Mouse (Mus musculus) thymus, postnatal 14 days (tissue): ENCODE results near the gene Trnau1ap.
A peak's percentile ranks its signal among the peaks of the same experiment; 100 is the strongest.

Source experiments
- DNase-seq: peaks from one replicate; pipeline ENCODE4 v3.0.0; 2021

Gene Trnau1ap

DNA sequence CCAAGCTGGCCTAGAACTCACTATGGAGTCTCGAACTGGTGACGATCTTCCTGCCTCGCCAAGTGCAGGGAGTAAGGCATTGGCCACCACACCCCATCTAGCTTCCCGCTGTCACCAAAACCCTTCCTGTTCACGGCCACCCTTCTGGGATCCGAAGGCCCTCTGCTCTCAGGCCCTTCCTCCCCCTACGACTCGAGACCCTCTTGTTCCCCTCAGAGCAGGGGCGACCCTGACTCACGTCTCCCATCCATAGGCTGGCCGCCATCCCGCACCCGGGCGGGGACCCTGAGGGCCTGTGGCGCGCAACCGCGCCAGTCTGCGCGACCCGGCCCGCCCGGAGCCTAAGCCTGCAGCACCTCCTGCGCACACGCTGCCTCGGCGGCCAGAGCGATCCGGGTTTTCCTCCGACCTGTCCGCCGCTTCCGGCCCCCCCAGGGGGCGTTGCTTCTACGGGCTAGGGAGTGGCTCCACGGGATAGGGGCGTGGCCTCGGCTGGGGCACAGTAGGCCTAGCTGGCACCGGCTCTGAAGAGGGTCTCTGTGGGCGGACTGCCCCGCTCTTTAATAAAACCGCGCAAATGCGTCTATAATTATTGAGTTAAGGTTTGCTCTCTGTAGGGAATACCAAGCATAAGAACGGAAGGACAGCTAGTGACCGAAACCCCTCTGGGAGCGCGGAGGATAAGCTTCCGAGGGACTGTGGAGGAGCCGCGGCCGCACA lies at the start of gene Trnau1ap:
Gene Trnau1ap, minus strand, starts transcription at position 424 of the 720 bp plus-strand sequence.
- DNase-seq, result peak; percentile 93

- DNase-seq, result no peak
These were observed 44.5 kb upstream of the Trnau1ap start for GRCm38 (mm10) chr4:132373820-132374219.

DNA sequence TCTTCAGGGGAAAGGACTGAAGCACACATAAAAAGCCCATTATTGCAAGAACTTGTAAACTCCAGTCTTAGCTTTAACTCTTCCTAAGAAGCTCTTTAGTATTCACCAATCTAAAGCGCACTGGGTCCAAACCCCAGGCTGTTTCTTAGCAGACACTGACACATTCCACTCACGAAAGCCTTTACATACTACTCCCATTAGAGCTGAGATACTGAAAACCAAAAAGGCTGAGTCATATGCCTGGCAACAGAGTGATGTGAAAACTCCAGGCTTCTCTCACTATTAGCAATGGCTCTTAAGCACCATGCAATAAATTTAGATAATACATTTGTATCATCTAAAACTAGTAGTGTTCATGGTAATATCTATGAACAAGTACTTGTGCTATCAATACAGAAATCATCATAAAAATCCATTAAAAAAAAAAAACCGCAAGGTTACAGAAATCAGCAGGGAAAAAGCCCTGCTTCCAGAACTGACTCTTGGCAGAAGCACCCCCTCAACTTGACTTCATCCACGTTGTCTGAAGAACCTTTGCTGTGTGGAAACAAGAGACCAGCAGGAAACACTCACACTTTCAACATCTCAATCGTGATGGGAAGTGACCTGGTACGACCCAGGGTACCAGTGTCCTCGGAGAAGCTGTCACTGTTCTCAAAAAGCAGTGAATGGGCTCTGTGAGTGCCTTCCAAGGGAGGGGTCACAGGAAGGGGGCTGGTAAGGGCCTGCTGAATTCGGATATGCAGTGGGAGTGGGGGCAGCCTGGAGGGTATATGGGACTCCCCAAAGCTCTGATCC lies 40.8 kb upstream of the Trnau1ap start:
- no peak for DNase-seq

DNA sequence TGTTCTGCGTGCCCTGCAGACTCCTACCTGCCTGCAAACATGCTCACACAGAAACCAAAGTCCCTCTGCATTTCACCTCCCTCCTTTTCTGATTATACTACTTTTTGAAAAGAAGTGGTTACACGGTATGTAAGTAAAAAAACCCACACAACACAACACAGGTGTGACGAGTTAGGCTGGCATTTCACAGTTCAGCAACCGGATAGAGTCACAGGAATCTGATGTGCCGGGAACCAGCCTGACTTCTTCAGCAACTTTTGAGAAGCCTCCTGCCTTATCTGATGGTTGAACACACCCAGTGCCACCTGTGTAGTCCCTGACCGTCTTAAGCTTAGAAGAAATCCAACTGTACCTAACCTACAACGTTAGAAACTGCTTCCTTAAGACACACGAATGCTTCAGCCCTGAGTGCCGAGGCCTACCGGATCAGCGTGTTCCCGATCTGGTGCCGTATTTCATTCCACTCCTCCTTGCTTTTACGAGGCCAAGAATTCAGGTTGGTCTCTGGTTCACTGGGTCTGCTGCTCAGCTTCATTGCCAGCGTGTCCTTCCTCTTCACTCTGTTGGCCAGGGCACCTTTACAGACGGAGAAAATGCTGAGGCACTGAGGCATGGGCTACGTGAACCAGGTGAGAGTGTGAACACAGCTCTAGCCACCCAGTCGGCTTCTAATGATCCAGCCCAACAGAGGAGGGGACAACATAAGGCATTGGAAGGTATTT lies 38.3 kb upstream of the Trnau1ap start:
- no peak for DNase-seq

DNA sequence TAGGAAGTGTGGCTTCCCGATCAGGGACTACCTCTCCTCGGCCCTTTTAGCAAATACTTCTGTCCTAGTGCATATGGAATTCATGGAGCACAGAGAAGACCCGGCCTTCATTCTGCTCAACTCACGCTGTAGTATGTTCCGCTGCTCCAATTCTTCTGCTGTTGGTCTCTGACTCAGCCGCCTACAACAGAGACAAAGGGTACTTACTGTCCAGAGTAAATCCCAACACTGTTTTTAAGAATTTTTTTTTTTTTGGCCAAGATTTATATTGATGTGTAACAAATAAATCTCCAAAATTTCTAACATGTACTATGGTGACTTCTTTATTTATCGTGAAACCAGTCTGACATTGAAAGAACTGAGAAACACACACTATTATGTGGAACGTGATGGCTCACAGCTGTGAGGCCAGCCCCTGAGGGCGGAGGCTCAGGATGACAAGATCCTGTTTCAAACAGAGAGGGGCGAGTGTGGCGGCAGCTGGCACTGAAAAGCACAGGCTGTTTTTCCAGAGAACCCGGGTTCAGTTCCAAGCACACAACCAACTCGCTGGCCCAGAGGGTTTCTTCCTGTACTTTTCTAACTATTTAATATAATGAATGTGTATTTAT lies 36.2 kb upstream of the Trnau1ap start:
- DNase-seq, result no peak

DNA sequence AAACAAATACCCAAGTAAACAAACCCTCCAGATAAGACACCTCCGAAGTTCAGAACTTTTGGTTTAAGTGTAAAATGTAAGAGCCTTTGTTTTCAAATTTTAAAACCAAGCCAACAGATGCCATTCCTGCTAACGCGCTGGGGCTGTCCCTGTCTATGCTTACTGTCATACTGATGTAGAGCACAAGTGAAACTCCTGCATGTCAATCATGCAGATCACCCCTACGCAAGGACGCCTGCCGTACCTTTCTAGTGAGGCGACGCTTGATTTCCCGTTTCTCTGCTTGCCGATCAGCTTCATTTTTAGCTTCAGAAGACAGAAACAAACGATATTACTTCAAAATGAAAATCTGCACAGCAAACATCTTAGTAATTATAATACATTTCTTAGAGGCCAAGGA lies 34.1 kb upstream of the Trnau1ap start:
- DNase-seq, result no peak

GRCm38 (mm10) chr4:132359510-132359909 lies 30.2 kb upstream of the Trnau1ap start:
- DNase-seq, result no peak

GRCm38 (mm10) chr4:132356170-132356569 lies 26.8 kb upstream of the Trnau1ap start:
- DNase-seq, result peak; percentile 59

DNA sequence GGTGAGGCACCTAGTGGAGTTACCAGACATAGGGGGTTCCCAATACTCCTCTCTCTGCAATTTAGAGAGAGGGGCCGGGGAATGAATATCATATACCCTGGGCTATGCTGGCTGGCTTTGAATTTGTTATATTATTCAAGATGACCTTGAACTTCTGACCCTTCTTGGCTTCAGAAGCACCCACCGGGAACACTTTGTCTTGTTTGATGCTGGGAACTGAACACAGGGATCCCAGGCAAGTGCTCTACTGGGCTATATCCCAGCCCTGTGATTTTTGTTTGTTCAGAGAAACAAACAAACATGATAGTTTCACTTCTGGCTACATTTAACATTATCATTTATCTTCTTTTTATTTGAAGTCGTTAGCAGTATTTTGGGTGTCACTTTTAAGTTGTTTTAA lies 26.1 kb upstream of the Trnau1ap start:
- no peak for DNase-seq

- DNase-seq, result no peak
These were observed 25.2 kb upstream of the Trnau1ap start for GRCm38 (mm10) chr4:132354571-132354970.

DNA sequence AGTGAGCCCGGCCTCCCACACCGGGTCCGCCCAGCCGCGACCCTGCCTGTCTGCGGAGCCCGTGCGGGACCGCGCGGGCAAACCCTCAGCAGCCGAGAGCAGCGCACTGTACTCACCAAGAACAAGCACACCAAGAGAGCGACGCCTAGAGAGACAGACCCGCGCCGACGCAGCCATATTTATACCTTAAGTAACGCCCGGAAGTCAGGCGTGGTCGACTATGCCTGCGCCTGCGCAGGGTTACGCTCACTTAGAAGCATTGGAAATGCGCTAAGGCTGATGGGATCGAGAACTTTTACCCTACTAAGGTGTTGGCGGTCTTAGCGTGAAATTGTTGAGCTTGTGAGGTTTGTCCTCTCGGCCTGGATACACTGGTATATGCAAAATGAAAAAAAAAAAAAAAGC lies 24.1 kb upstream of the Trnau1ap start, which contains the start of gene Rcc1:
Gene Rcc1, minus strand, starts transcription at position 125 of the 405 bp plus-strand sequence.
- DNase-seq, result peak; percentile 95

DNA sequence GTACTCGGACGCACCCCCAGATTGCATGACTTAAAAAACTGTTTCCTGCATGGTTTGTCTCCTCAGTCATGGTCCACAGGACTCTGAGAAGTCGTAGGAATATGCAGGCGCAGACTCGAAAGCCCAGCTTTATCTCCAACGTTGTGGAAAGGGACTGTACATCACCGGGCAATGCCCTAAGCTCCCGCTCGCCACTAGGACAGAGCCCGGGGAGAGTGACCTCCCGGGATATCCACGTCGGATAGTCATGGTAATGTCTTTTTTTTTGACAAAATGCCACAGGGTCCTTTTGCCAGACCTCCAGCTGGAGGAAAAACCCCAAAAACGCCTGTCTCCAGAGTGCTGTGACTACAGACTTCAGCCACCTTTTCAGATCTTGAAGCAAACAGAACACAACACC lies 23.4 kb upstream of the Trnau1ap start:
- DNase-seq, result peak; percentile 15

DNA sequence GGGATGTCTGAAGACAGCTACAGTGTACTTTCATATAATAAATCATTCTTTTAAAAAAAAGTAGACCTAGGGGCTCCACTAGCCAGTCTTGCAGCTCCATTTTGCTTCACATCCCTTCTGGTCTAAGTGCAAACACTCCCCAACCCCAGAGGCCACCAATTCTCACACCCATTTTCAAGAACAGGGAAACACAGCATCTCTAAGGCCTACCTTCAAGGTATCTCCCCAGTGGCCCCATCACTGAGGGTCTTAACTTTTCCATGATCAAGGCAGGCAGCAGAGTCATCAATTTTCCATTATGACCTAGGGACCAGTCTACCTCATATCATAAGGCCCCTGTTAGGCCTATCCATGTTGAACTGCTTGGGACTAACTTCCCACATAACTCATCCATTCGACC lies 22.1 kb upstream of the Trnau1ap start:
- DNase-seq, result no peak

GRCm38 (mm10) chr4:132350854-132351253 lies 21.5 kb upstream of the Trnau1ap start:
- DNase-seq, result no peak

DNA sequence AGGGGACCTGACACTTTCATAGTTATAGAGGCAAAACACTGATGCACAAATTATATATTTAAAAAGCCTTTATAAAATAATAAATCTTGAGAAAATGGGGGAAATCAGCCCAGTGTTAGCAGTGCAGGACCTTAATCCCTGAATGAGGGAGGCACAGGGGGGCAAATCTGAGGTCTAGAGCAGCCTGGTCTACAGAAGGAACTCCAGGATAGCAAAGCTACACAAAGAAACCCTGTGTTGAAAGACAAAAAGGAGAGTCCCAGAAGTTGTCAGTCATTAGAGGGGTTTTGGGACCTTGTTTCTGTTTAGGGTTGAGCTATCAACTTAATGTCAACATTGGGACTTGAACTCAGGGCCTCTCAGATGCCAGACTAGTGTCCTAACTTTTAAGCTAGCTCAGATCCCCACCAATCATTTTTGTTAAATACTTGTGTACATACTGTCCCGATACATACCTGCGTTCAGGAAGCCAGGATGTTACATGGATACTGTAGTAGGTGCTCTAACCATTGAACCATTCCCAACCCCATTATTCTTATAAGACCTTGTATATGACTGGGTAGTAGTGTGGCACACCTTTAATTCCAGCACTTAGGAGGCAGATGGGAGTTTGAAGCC lies 20.9 kb upstream of the Trnau1ap start:
- no peak for DNase-seq

GRCm38 (mm10) chr4:132349495-132350122 lies 20.3 kb upstream of the Trnau1ap start:
- no peak for DNase-seq

DNA sequence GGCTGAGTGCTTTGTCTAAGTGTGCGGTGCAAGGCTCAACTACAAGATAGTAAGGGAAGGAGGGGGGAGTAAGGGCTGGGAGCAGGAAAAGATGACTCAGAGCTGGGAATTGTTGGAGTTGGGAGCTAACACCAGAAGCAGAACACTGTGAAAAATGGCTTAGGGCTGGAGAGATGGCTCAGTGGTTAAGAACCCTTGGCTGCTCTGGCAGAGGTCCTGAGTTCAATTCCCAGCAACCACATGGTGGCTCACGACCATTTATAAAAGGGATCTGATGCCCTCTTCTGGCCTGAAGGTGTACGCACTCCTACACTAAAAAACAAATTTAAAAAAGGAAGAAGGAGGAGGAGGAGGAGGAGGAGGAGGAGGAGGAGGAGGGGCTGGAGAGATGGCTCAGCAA lies 17.3 kb upstream of the Trnau1ap start:
- no peak for DNase-seq

DNA sequence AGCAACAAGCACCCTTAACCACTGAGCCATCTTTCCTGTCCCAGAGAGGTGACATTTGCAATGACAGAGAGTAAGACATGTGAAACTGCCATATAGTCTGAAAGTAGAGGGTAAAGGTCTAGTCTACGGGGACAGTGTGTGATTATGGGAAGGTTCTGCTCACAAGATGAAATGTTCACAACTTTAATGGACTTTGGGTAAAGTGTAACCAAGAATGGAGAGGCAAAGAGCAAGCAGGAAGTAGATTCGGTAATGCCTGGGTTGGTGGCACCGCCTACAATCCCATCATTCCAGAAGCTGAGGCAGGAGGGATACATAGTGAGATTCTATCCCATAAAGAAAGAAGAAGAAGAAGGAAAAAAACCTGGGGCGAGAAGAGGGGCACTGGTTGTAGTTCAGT lies 16.9 kb upstream of the Trnau1ap start:
- DNase-seq, result no peak

DNA sequence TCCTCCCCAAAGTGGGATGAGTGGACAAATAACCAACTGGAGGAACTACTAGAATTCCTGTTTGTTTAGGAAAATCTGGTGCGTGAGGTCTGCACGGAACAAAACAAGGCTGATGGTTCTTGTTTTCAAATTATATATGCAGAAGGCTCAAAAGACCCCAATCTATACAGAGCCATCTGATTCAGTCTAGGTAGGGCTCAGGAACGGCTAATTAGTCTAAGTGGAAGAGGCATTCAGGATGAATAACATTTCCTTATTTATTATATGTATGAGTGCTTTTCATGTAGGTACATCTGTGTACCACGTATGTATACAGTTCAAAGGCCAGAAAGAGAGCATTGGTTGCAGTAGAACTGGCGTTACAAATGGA lies 16.5 kb upstream of the Trnau1ap start:
- DNase-seq, result no peak

- DNase-seq, result peak; percentile 94
These were observed 16.0 kb upstream of the Trnau1ap start for GRCm38 (mm10) chr4:132345135-132345842.

- no peak for DNase-seq
These were observed 15.2 kb upstream of the Trnau1ap start for GRCm38 (mm10) chr4:132344403-132345134.
